Mouse (Mus musculus) layer of hippocampus, adult 8-10 months (tissue): ENCODE results near the gene Olfr1415. TPM values are rescaled to one million over a fixed set of nuclear protein-coding genes. Genes with fewer than 3 reads are reported as not detected.

ENCODE experiments used
- microRNA-seq, 2 experiments: library from miRNA; unstranded; fragments of <30 nt; microRNA quantifications; one replicate each; pipeline ENCODE4 v1.2.0; 2022
- total RNA-seq, 4 experiments: library from RNA; stranded (reverse); gene quantifications; 2 replicates each; pipeline ENCODE4 v1.2.4; 2022

Olfr1415 gene
- total RNA-seq, 4 experiments from 2014 or later: not detected

Small RNAs within 50 kb of the gene (microRNA-seq; reads per million reads assigned to microRNA genes)
- 7.7 to 8.1 reads per million in 2 experiments for gene Mir6900

Other genes with a start within 250 kb of the Olfr1415 start
- gene Ndufa10, start 22.2 kb downstream of the Olfr1415 start, total RNA-seq: 100 to 1,000 TPM; 244 to 286 (median 261) TPM
- gene Olfr1416, start 11.0 kb downstream of the Olfr1415 start, total RNA-seq: not detected
- gene Olfr1414, start 22.6 kb upstream of the Olfr1415 start, total RNA-seq: not detected
- not detected for gene Olfr1413, start 75.2 kb upstream of the Olfr1415 start, total RNA-seq
- gene Olfr1412, start 89.7 kb upstream of the Olfr1415 start, total RNA-seq: not detected
- not detected for gene Olfr1411, start 98.3 kb upstream of the Olfr1415 start, total RNA-seq
- gene Olfr1410, start 109.7 kb upstream of the Olfr1415 start, total RNA-seq: not detected
- under 1 TPM in 1 of 4 experiments, not detected in 3; 0.08 TPM for gene Olfr12, start 121.7 kb upstream of the Olfr1415 start, total RNA-seq
- 100 to 1,000 TPM; 287 to 341 (median 310) TPM for gene Cops9, start 145.9 kb upstream of the Olfr1415 start, total RNA-seq
- gene Otos, start 152.7 kb upstream of the Olfr1415 start, total RNA-seq: 1 to 10 TPM in 3 of 4 experiments, under 1 TPM in 1; 0.51 to 2.3 (median 1.8) TPM